ENCODE assay signal across 10 mouse cellular contexts in genomic region chr2:103945571-103946092, GRCm38 (mm10). TPM values are rescaled to one million over a fixed set of nuclear protein-coding genes. Genes with fewer than 3 reads are reported as not detected.
DNase-seq lines count a peak whose midpoint lies in the region; ATAC-seq and TF ChIP-seq lines count a peak whose summit lies in the region.
"Had no signal": no experiment of that assay in that cellular context is flagged by ENCODE, and none has a peak within 500 bp of the region (broad histone marks: within the 10 kb centered on the region; RNA-seq: fewer than 3 reads in every experiment).

No protein-coding gene starts in this region.

- H3K9me3 ChIP-seq in liver, embryonic 16.5 days (replicated peaks; ENCODE audit: control insufficient read depth, low read length) = no peaks in the 10 kb centered on the region
- H3K9me3 ChIP-seq in midbrain, postnatal 0 days (ENCODE audit: low read length) = no peaks in the 10 kb centered on the region

- peak overlapping the region; percentile 37 for H3K4me2 ChIP-seq in liver, embryonic 16.5 days (ENCODE audit: low read depth, low read length)
- H3K4me2 ChIP-seq in midbrain, postnatal 0 days (ENCODE audit: low read depth, low read length, poor library complexity, severe bottlenecking) = no peak overlapping the region
- H3K4me2 ChIP-seq: hindbrain, embryonic 14.5 days had no signal

- no peaks in the 10 kb centered on the region for H3K27me3 ChIP-seq in liver, embryonic 16.5 days (ENCODE audit: control insufficient read depth, insufficient read depth, low read depth, low read length)
- H3K27me3 ChIP-seq in midbrain, postnatal 0 days (ENCODE audit: insufficient read depth, low read length) = no peaks in the 10 kb centered on the region

- H3K9ac ChIP-seq in liver, embryonic 16.5 days (ENCODE audit: low read depth, low read length) = no peak overlapping the region; the same call in 1 of the 2 replicates
- no peak overlapping the region for H3K9ac ChIP-seq in midbrain, postnatal 0 days (replicated peaks; ENCODE audit: low read length, poor library complexity, severe bottlenecking)
- H3K9ac ChIP-seq: hindbrain, embryonic 14.5 days had no signal

- peaks cover 13% of the 10 kb centered on the region for H3K4me1 ChIP-seq in liver, embryonic 16.5 days (ENCODE audit: control insufficient read depth, low read depth, low read length)
- H3K4me1 ChIP-seq in midbrain, postnatal 0 days (ENCODE audit: insufficient read depth, low read length) = no peaks in the 10 kb centered on the region

- H3K36me3 ChIP-seq in liver, embryonic 16.5 days (ENCODE audit: control insufficient read depth, insufficient read depth) = no peaks in the 10 kb centered on the region
- no peaks in the 10 kb centered on the region for H3K36me3 ChIP-seq in midbrain, postnatal 0 days (ENCODE audit: insufficient read depth, low read length)

- peak overlapping the region; percentile 65 for H3K27ac ChIP-seq in liver, embryonic 16.5 days (ENCODE audit: low read length)
- H3K27ac ChIP-seq in midbrain, postnatal 0 days (ENCODE audit: low read depth, low read length) = no peak overlapping the region
- H3K27ac ChIP-seq: hindbrain, embryonic 14.5 days; stomach, postnatal 0 days had no signal

- WGBS in liver, embryonic 16.5 days (ENCODE audit: insufficient replicate concordance) = 20% methylated on average over 5 of the region's 5 CpGs
- 73% methylated on average over 5 of the region's 5 CpGs for WGBS in midbrain, postnatal 0 days

- no peak overlapping the region for H3K4me3 ChIP-seq in liver, embryonic 16.5 days (ENCODE audit: low read depth, low read length)
- H3K4me3 ChIP-seq in midbrain, postnatal 0 days (ENCODE audit: low read depth, low read length) = no peak overlapping the region

- peak; percentile 49 for ATAC-seq in activated CD4-positive, CD25-positive, alpha-beta regulatory T cell, adult 4 months
- ATAC-seq in liver, embryonic 16.5 days (ENCODE audit: low read depth) = peak; percentile 37
- ATAC-seq in midbrain, postnatal 0 days (ENCODE audit: low FRiP score) = no peak

- no peak for TF ChIP-seq CTCF in midbrain, postnatal 0 days (IDR thresholded peaks at IDR 0.05)

- peak; percentile 29 for DNase-seq in kidney, adult 9 months
- DNase-seq in kidney, adult 18-20 months = no peak
- peak; percentile 78 to 83 for DNase-seq in spleen, postnatal 36 days (ENCODE audit: low spot score in 2 of 2)
- no peak for DNase-seq in frontal cortex, postnatal 36 days (ENCODE audit: low spot score in 2 of 2)
- DNase-seq in midbrain, postnatal 0 days (ENCODE audit: low spot score) = no peak
- no peak for DNase-seq in cerebellum, postnatal 10 days

RNA-seq across cellular contexts. Expression of gene Lmo2, which starts 12.2 kb away (rescaled TPM):
- polyA plus RNA-seq in activated CD4-positive, CD25-positive, alpha-beta regulatory T cell, adult 4 months (2017; shearing (Covaris generic)) = 1 to 10 TPM in 1 of 2 experiments, under 1 TPM in 1; 0.21 to 1.6 TPM
- polyA plus RNA-seq in liver, embryonic 16.5 days (2015; fragmentation: Nextera tagmentation; extraction: Ambion mirVana) = 126 and 128 TPM in 2 replicates
- total RNA-seq in midbrain, postnatal 0 days (2014; rRNA removed) = 16.1 and 22.2 TPM in 2 replicates
- 22.9 and 23.4 TPM in 2 replicates for polyA plus RNA-seq in midbrain, postnatal 0 days (2015; fragmentation: Nextera tagmentation; extraction: Ambion mirVana)

Comparison
In these comparisons a context has a peak if more than half of its experiments do, and no peak if none do; other contexts are left out.
1. DNase-seq: peak in kidney, adult 9 months (single experiment) and spleen, postnatal 36 days (2 of 2); none in kidney, adult 18-20 months (single experiment), frontal cortex, postnatal 36 days (0 of 2), midbrain, postnatal 0 days (single experiment) and cerebellum, postnatal 10 days (0 of 2).